Mouse (Mus musculus): Measurements from ENCODE around the gene Crygd.

Gene Crygd

DNA sequence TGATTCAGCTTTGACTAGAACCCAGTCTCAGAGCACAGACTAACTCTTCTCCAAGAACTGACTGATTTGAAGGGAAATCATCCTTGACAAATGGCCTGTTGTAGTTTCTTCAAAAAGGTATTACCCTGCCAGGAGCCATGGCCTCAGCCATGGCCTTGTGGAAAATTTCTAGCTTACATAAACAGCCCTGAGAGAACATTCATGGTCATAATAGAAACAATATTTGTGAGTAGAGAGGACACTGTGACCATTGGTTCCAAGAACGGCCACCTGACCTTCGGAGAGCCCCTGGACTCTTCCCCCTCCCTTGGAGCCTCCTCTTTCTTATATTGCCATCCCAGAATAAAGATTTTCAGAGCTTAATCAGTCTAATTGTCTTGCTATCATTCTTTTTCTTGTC, 19.8 kb downstream of the Crygd start:
- DNase-seq (ENCODE audit: low spot score) = no peak

DNA sequence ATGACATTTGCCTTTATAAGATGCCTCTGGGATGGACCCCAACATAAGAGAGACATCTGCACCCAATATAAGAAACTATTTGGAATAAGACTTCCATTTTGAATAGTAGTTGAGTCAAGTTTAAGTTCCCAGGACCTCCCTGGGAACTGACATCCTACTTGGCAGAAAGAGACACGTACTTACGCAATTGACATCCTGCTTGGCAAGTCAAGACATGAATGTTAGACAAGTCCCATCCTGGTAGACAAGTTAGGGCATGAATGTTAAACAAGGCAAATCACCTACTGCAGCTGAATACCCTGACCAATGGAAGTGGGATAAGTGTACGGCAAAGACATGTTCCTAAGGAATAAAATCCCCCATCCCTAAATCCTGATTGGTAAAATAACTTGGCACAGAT, 21.4 kb downstream of the Crygd start:
- no peak for DNase-seq (ENCODE audit: low spot score)

- no peak for DNase-seq (ENCODE audit: low spot score)
Observed at GRCm38 (mm10) chr1:65040806-65041205, 22.4 kb downstream of the Crygd start.

GRCm38 (mm10) chr1:65039679-65040078, 23.6 kb downstream of the Crygd start:
- no peak for DNase-seq (ENCODE audit: low spot score)

GRCm38 (mm10) chr1:65037542-65037941, 25.7 kb downstream of the Crygd start:
- DNase-seq (ENCODE audit: low spot score) = no peak

- DNase-seq (ENCODE audit: low spot score) = no peak
Observed at GRCm38 (mm10) chr1:65035513-65035912, 27.7 kb downstream of the Crygd start.

GRCm38 (mm10) chr1:65032641-65033040, 30.6 kb downstream of the Crygd start, which contains the start of gene Akr1cl:
Gene Akr1cl, minus strand, starts transcription at chr1:65032759.
- no peak for DNase-seq (ENCODE audit: low spot score)

GRCm38 (mm10) chr1:65028206-65028605, 35.0 kb downstream of the Crygd start:
- DNase-seq (ENCODE audit: low spot score) = no peak

DNA sequence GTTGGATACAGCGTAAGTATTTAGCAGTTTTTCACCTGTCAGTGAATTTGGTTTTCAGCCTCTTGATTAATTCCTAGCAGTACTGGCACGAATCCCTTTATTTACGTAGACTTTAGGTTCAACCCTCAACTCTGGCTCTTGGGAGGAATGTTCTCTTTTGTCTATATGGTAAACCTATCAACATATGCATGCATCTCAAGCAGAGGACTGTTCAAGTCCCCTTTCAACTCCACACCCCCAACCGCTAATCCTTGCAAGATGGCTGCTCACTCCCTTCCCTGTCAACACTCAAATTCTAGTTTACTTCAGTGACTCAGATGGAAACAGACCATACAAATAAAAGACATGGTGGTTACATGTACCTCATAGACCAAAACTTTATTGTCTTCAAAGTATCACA, 50.5 kb downstream of the Crygd start:
- no peak for DNase-seq (ENCODE audit: low spot score)
